Mouse (Mus musculus) brain, embryonic 14.5 days (tissue): Measurements from ENCODE around the gene Nsun3. TPM values are rescaled to one million over a fixed set of nuclear protein-coding genes. Genes with fewer than 3 reads are reported as not detected.

Source experiments
- DNase-seq: peaks from one replicate; pipeline ENCODE4 v3.0.0-alpha.2; 2011; ENCODE audit warnings: low read depth
- CTCF ChIP-seq: fragments of 200-500 bp; IDR thresholded peaks from 2 replicates; pipeline ENCODE4 v1.5.1; 2012; ENCODE audit warnings: inconsistent platforms, mild to moderate bottlenecking, moderate library complexity, borderline replicate concordance; ENCODE audit not compliant: insufficient read depth, insufficient read length; ENCODE audit errors: extremely low read depth
- POLR2A ChIP-seq: fragments of 200-500 bp; IDR thresholded peaks from 2 replicates; pipeline ENCODE4 v1.6.1; 2012; ENCODE audit warnings: mild to moderate bottlenecking, inconsistent platforms, borderline replicate concordance; ENCODE audit not compliant: poor library complexity, insufficient read depth, insufficient read length, severe bottlenecking; ENCODE audit errors: extremely low read depth
- polyA plus RNA-seq: library from polyadenylated mRNA; depleted of rRNA; stranded (reverse); fragments of >200 nt; gene quantifications from 2 replicates; pipeline ENCODE4 v1.2.3, GENCODE M21; 2012

Nsun3 gene
- polyA plus RNA-seq, 1 experiment: 9.7 TPM

DNA sequence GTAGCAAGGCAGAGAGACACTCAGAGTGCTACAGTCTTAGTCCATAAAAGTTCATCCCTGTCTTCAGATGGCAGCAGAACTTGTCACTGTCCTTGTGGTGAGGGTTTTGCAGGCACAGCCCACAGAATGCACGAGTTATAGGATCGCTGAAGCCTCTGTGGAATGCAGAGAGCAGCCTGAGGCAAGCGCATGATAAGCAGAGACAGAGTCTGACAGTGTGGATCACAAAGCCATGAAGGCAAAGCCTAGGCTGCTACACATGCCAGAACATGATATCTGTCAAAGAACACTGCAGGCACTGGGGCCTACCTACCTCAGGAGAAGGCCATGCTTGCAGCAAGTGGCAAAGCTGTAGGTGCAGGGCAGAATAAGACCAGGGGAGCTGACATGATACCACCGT is 12.8 kb upstream of the Nsun3 start:
- TF ChIP-seq POLR2A: no peak
- no peak for TF ChIP-seq CTCF

GRCm38 (mm10) chr16:62798808-62799207 is 12.2 kb upstream of the Nsun3 start:
- no peak for DNase-seq
- no peak for TF ChIP-seq CTCF
- no peak for TF ChIP-seq POLR2A

More for the DNA sequence above, 12.8 kb upstream of the Nsun3 start:
- DNase-seq: no peak

DNA sequence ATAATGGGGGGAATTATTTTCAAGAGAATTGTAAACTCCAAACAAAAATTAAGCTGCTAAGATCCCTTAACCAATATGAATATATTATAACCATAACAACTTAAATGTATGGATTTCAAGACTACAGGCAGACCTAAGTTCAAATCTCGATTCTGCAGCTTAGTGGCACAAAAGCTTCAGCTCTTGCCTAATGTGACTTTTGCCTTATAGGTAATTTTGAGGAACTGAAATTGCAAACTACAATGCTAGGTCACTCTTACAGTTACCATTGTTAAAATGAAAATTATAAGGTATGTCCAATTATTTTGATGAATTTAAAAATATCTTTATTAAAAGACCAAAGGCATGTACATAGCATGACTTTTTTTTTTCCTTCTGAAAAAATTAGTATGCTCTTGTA is 10.0 kb upstream of the Nsun3 start:
- TF ChIP-seq POLR2A (no peak), CTCF (no peak)
- DNase-seq: no peak

DNA sequence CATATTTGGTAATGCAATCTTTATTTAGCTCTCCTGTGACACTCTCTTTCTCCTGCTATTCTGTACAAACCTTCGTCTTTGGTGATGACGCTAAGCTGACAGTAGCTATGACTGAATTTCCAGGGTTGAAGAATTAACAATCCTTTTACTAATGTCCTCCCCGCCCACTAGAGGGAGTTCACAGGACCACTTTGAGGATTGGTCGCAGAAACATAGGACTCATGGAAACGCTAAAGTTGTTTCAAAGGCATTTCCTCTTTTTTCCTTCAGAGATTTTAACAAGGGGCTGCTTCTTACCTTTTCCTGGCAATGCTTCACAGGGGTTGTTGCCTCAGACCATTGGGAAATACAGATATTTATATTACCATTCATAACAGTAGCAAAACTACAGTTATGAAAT is 4.4 kb downstream of the Nsun3 start:
- DNase-seq: peak; percentile 6
- TF ChIP-seq POLR2A: no peak
- peak; percentile 37; the same call in 1 of the 2 replicates for TF ChIP-seq CTCF

GRCm38 (mm10) chr16:62778282-62778681 is 8.3 kb downstream of the Nsun3 start:
- peak; percentile 7 for DNase-seq
- TF ChIP-seq CTCF (no peak), POLR2A (no peak)

DNA sequence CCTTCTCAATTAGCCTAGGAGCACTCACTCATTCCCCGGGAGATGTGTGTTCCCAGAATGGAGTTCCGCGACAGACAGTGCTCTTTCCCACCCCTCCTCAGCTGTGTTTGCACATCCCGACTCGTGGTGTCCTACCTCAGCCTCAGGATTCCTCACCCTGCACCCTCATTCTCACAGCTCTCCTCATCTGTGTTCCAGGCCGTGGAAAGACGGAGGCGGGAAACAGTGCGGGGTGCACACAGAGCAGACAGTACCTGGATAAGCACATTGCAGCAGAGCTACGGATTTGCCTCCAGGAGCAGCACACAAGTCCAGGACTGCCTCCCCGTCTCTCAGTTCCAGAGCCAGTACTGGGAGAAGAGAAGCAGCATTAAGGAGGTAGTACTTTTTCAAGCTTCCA is 10.6 kb downstream of the Nsun3 start:
- no peak for TF ChIP-seq POLR2A
- TF ChIP-seq CTCF: no peak
- DNase-seq: no peak

- DNase-seq: peak; percentile 24
- TF ChIP-seq POLR2A: no peak
- TF ChIP-seq CTCF: peak; percentile 42; the same call in 1 of the 2 replicates
These were observed 13.2 kb downstream of the Nsun3 start for GRCm38 (mm10) chr16:62773462-62773861.

DNA sequence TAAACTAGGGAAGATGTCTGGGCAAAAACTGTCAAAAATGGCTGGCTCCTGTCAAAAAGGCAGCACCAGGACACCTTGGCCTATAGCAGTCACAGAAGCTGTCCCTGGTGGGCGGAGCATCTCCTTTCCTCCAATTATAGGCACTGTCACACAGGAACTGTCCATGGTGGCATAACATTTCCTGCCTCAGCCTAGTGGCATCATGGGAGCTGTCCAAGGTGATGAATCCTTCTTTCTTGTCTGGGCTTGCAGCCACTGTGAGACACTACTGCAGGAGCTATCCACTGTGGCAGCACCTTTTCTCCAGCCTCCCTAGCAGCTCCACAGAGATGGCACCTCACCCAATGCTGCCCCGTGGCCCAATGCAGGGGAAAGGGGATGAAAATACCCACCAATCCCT is 28.3 kb downstream of the Nsun3 start:
- no peak for DNase-seq
- TF ChIP-seq POLR2A: no peak
- TF ChIP-seq CTCF: no peak

GRCm38 (mm10) chr16:62755307-62755706 is 31.3 kb downstream of the Nsun3 start:
- no peak for DNase-seq
- no peak for TF ChIP-seq POLR2A
- TF ChIP-seq CTCF: no peak

GRCm38 (mm10) chr16:62753597-62753996 is 33.0 kb downstream of the Nsun3 start:
- no peak for DNase-seq
- TF ChIP-seq CTCF (no peak), POLR2A (no peak)

DNA sequence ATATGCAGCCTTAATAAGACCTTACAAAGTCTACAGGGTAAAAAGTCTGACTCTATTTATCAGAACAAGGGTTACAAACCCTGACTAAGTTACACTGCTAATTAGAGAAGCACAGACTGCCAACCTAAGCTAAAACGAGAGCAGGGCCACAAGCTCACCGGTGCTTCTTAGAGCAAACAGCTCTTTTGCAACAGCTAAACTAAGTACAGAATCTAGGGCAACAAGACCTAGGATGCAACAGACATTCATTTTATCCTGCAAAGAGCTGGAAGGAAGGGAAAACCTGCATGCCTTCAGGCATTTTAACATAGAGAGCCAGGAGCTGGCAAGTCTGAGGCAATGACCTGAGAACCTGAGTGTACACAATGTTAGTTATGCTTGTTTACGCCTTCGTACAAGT is 33.5 kb downstream of the Nsun3 start:
- DNase-seq: peak; percentile 4
- TF ChIP-seq POLR2A (no peak), CTCF (no peak)

DNA sequence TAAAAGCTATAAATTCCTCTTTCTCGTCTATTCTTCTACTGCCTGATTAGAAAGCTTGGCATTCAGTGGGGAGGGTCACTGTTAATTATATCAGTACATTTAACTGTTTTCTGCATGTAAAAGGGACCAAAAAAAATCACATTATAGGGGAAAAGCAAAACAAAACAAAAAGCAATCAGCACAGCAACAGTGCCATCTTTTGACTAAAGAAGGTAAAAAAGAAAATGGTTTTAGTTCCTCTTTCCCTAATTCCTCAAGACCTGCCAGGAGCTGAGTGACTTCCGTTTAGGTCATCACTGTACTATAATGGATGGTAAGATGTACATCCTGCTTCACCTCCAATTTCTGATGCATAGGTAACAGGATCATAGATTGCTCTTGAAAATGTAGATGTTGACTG is 40.7 kb downstream of the Nsun3 start:
- TF ChIP-seq CTCF (no peak), POLR2A (no peak)
- DNase-seq: peak; percentile 59
